Mouse (Mus musculus) lung, postnatal 36 days (tissue): ENCODE measurements around the gene Rdh16f2.
A peak's percentile ranks its signal among the peaks of the same experiment; 100 is the strongest.
"Not testable (repeated sequence)": the region's sequence is repeated elsewhere in the genome, so short reads cannot be mapped to it uniquely, and the experiment has no call there.

Experiments
- DNase-seq: peaks from one replicate; pipeline ENCODE4 v3.0.0; 2022; ENCODE audit warnings: mixed read lengths

Gene Rdh16f2

GRCm38 (mm10) chr10:127893163-127894022, 27.1 kb downstream of the Rdh16f2 start:
- peak; percentile 61 for DNase-seq

DNA sequence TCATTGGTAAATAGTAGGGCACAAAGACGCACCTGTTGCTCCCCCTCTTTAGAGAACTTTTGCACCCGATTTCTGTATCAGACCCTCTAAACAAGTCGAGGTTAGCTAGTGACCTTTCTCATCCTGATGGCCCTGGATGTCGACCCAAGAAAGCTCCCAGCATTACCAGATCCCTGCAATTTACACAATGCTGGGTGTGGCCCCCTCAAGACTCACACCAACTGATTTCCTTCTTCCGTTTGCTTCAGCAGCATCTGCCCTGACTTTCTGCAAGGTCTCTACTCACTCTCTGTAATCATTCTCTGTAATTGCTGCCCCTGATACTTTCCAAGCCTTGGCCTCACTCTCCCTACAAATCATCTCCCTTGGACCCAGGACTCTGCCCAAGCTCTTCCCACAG, 30.4 kb downstream of the Rdh16f2 start:
- no peak for DNase-seq

GRCm38 (mm10) chr10:127897506-127897905, 31.2 kb downstream of the Rdh16f2 start:
- DNase-seq = no peak

GRCm38 (mm10) chr10:127898218-127898617, 31.9 kb downstream of the Rdh16f2 start, which contains the start of gene Sdr9c7:
Sdr9c7 (plus strand) TSS chr10:127898518.
- no peak for DNase-seq

- DNase-seq = no peak
Measured at GRCm38 (mm10) chr10:127899783-127900182, 33.5 kb downstream of the Rdh16f2 start.

- DNase-seq = no peak
Measured at GRCm38 (mm10) chr10:127901751-127902150, 35.5 kb downstream of the Rdh16f2 start.

DNA sequence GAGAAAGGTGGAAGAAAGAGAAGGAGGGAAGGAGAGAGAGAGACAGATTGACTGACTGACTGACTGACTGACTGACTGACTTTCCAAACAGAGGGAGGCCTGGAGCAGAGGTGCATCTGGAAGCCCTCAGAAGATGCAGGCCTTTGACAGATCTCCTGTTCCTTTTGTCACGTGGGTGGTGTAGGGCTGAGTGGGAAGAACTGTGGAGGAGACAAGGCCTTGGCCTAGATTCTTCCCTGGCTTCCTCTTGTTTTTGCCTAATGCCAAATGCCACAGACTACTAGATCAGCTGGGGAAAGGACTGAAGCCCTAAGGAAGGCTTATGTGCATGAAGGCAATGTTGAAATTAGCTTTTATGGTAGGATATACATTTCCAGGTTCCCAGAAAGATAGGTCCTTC, 36.8 kb downstream of the Rdh16f2 start:
- DNase-seq = no peak

- DNase-seq = peak; percentile 33
Measured at GRCm38 (mm10) chr10:127904718-127905446, 38.6 kb downstream of the Rdh16f2 start.

DNA sequence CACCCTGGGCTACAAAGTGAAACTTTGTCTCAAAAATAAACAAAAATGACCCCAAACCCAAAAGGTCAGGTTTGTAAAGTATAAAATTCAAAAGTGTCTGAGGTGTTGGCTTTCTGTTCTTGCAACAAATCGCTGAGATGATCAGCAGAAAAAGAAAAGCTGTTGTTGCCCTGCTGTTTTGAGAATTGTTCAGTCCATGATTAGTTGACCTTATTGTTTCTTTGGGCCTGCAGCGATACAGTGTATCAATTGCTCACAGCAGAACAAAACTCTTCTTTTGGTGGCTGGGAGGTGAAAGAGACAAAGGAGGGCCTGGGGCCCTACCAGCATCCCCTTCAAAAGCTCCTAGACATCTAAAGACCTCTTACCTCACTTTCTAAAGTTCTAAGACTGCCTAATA, 39.9 kb downstream of the Rdh16f2 start:
- no peak for DNase-seq

- no peak for DNase-seq
Measured at GRCm38 (mm10) chr10:127907386-127907951, 41.2 kb downstream of the Rdh16f2 start.

GRCm38 (mm10) chr10:127915578-127915977, 49.3 kb downstream of the Rdh16f2 start:
- no peak for DNase-seq

- not testable (repeated sequence) for DNase-seq
Measured at GRCm38 (mm10) chr10:127917183-127917582, 50.9 kb downstream of the Rdh16f2 start.

- no peak for DNase-seq
Measured at GRCm38 (mm10) chr10:127917651-127918050, 51.4 kb downstream of the Rdh16f2 start.

DNA sequence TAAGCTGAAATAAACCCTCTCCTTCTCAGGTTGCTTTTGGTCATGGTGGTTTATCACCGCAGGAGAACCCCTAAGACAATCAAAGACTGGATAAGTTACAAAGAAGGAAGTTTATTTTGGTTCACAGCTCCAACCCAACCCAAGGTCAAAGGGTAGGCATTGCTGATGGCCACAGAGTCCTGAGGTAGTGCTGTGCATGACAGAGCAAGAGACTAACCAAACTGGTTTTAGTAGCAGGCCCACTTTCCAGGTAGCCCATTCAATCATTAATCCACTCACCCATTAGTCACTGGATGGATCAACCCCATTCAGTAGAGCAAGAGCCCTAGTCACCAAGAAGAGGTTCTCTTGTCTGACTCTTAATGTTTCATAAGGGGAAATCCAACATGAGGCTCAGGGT, 56.0 kb downstream of the Rdh16f2 start:
- DNase-seq = no peak

DNA sequence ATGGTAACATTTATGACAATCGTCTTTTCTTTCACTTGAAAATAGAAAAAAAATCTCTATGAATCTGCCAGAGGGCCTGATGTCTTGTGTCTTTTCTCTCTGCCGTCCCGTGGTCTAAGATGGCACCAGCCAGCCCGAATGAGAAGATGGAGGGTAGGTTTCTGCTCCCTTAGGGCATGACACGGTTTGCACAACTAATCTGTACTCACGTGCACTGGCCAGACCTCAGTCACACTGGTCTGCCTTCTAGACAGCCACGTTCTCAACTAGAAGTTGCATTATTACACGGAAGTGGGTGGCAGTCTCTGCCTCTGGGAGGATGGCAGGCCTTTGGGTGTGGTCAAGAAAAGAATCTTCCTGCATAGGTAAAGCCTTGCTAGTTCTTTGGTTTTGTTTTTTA, 56.8 kb downstream of the Rdh16f2 start:
- no peak for DNase-seq

DNA sequence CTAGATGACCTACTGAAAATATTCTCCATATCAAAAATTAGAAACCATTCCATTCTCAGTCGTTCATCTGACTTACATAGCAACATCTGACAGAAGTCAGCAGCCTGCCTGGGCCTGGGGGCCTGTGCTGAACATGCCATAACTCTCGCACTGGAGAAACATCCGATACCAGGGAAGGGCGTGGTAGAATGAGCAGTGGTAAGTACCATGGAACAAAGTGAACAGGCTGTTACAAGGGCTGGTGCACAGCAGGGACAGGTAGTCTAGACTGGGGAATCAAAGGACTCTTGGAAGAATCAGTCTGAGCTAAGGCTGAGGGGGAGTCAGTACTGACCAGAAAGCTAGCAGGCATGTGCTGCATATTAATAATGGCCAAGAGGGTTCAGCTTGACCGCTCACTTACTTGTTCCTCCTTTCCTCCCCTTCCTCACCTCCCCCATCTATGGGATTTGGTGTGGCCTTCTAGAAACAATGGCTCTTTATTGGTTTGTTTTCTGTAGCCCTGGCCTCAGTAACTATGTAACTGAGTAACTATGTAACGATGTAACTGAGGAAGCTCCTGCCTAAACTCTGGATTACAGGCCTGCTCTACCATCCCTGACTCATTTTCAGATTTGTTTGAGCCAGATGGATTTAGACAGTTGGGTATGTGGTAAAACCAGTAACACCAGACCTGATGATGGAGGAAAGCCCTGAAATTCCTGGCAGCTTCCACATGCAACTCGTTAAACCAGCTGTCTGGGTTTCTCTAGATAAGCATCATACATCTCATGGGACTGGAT, 58.5 kb downstream of the Rdh16f2 start:
- no peak for DNase-seq
